Mouse (Mus musculus): Measurements from ENCODE around the gene Olfr549.

Gene Olfr549

GRCm38 (mm10) chr7:102549570-102549969 is at the start of gene Olfr549:
Olfr549 (plus strand) TSS chr7:102549870.
- DNase-seq (ENCODE audit: low spot score), result no peak

GRCm38 (mm10) chr7:102501986-102502385 is 47.7 kb upstream of the Olfr549 start:
- DNase-seq (ENCODE audit: low spot score), result no peak

GRCm38 (mm10) chr7:102506848-102507247 is 42.8 kb upstream of the Olfr549 start:
- peak; percentile 65 for DNase-seq (ENCODE audit: low spot score)

GRCm38 (mm10) chr7:102508066-102508465 is 41.6 kb upstream of the Olfr549 start:
- no peak for DNase-seq (ENCODE audit: low spot score)

GRCm38 (mm10) chr7:102508666-102509065 is 41.0 kb upstream of the Olfr549 start:
- no peak for DNase-seq (ENCODE audit: low spot score)

- DNase-seq (ENCODE audit: low spot score), result no peak
Observed at GRCm38 (mm10) chr7:102509726-102510125, 39.9 kb upstream of the Olfr549 start.

- DNase-seq (ENCODE audit: low spot score), result no peak
Observed at GRCm38 (mm10) chr7:102511927-102512326, 37.7 kb upstream of the Olfr549 start.

GRCm38 (mm10) chr7:102512814-102513435 is 36.7 kb upstream of the Olfr549 start:
- peak; percentile 73 for DNase-seq (ENCODE audit: low spot score)

- no peak for DNase-seq (ENCODE audit: low spot score)
Observed at GRCm38 (mm10) chr7:102514144-102514543, 35.5 kb upstream of the Olfr549 start.

GRCm38 (mm10) chr7:102516261-102517050 is 33.2 kb upstream of the Olfr549 start:
- no peak for DNase-seq (ENCODE audit: low spot score)

GRCm38 (mm10) chr7:102517051-102517335 is 32.7 kb upstream of the Olfr549 start:
- DNase-seq (ENCODE audit: low spot score), result no peak

- DNase-seq (ENCODE audit: low spot score), result no peak
Observed at GRCm38 (mm10) chr7:102529052-102529451, 20.6 kb upstream of the Olfr549 start.

GRCm38 (mm10) chr7:102534449-102534848 is 15.2 kb upstream of the Olfr549 start, which contains the start of gene Olfr547:
Olfr547 (plus strand) TSS chr7:102534749.
- no peak for DNase-seq (ENCODE audit: low spot score)

- DNase-seq (ENCODE audit: low spot score), result no peak
Observed at GRCm38 (mm10) chr7:102540596-102540995, 9.1 kb upstream of the Olfr549 start, which contains the start of gene Olfr548-ps1. Olfr548-ps1 (plus strand) TSS chr7:102540896.

GRCm38 (mm10) chr7:102541251-102541650 is 8.4 kb upstream of the Olfr549 start:
- DNase-seq (ENCODE audit: low spot score), result no peak

- no peak for DNase-seq (ENCODE audit: low spot score)
Observed at GRCm38 (mm10) chr7:102553279-102553678, 3.6 kb downstream of the Olfr549 start.

GRCm38 (mm10) chr7:102564999-102565997 is 15.6 kb downstream of the Olfr549 start, which contains the start of gene Trim21:
Trim21 (minus strand) TSS chr7:102565486.
- DNase-seq (ENCODE audit: low spot score), result peak; percentile 47

- DNase-seq (ENCODE audit: low spot score), result no peak
Observed at GRCm38 (mm10) chr7:102566219-102566618, 16.5 kb downstream of the Olfr549 start.

- DNase-seq (ENCODE audit: low spot score), result no peak
Observed at GRCm38 (mm10) chr7:102571142-102571541, 21.5 kb downstream of the Olfr549 start, which contains the start of gene Olfr550. Olfr550 (plus strand) TSS chr7:102571442.

- DNase-seq (ENCODE audit: low spot score), result no peak
Observed at GRCm38 (mm10) chr7:102573174-102573830, 23.6 kb downstream of the Olfr549 start.

- no peak for DNase-seq (ENCODE audit: low spot score)
Observed at GRCm38 (mm10) chr7:102575998-102576397, 26.3 kb downstream of the Olfr549 start.

- DNase-seq (ENCODE audit: low spot score), result no peak
Observed at GRCm38 (mm10) chr7:102591786-102592185, 42.1 kb downstream of the Olfr549 start, which contains the start of gene Olfr551. Olfr551 (minus strand) TSS chr7:102591886.

All from left cerebral cortex, adult 11 months (tissue).